Mouse (Mus musculus) kidney, postnatal 36 days (tissue): ENCODE results near the gene Kif3c.
A peak's percentile ranks its signal among the peaks of the same experiment; 100 is the strongest.

Experiments used
- DNase-seq, 2 experiments: peaks; one replicate each; pipeline ENCODE4 v3.0.0; 2021 to 2022; ENCODE audit warnings: mixed read lengths in 2 of 2

The Kif3c gene

DNA sequence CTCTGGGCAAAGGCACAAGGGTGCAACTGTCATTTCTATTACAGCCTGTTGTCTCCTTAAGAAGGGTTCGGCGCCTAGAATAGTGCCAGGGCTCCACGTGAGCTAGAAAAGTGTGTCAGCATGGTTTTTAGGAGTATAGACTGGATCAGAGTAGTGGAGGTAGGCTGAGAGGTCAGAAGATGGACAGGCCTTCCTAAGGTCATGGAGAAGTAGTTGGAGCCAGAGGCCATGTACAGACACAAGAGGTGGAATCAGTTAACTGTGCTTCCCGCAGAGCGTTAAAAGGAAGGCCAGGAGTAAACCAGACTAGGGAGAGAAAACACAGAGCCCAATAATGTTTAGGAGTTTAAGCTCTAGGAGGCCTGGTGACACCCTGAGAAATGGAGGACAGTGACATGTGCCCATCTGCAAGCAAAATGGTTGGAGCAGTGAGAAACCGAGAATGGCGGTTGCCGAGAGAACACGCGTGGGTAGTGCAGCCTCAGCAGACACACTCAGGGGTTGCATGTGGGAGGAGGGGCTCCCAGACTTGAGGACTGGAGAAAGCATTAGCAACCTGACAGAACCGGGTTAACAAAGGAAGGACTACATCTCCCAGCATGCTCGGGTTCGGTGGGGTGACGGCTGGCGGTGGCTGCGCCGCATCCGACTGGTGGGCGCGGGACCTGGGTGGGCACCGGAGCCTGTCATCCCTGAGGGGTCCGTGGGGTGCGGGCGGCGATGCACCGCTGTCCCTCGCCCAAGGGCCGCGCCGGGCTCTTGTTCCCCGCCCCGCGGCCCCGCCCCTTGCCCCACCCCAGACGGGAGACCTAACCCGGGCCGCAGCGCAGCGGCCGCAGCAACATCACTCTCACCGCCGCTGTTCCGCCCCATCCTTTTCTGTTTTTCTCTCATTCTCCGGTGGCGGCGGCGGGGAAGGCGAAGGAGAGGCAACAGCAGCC lies at the start of gene Kif3c:
Gene Kif3c (plus strand): TSS at position 625 of the 941 bp plus-strand sequence.
- peak; percentile 62 to 75 for DNase-seq

DNA sequence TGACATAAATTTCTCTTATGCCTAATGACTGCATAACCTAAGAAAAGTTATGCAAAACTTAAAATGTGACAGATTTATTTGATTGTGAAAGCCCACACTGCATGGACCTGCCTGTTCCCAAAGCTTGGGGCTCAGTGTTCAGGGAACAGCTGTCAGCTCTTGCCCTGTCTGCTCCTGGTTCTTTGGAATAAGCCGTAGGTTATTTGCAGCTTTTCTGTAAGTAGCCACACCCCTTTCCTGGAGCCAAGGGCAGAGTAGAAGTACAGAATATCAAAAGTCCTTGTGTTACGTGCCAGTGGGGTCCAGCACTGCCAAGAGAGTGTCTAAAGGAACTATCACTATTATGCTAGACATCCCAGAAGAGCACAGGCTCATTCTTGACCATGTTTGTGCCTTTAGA lies 48.8 kb upstream of the Kif3c start:
- peak in 1 of 2 experiments; percentile 20 for DNase-seq

DNA sequence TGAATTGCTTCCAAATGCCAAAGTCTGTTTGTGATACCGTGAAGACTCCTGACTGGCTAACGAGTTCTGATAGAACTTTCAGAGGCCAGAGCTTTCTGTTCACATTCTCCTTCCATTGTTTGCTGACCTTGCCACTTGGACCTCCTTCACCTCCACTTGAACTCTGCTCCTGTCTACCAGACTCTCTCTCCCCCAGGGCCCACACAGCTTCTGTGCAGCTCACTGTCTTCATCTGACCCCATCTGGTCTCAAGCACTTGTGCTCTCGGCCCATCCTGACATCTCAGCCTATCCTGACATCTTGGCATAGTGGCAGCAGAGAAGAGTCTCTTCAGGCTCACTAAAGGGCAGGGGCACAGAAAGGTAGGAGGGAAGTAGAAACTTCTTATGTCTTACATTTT lies 48.0 kb upstream of the Kif3c start:
- DNase-seq = no peak

DNA sequence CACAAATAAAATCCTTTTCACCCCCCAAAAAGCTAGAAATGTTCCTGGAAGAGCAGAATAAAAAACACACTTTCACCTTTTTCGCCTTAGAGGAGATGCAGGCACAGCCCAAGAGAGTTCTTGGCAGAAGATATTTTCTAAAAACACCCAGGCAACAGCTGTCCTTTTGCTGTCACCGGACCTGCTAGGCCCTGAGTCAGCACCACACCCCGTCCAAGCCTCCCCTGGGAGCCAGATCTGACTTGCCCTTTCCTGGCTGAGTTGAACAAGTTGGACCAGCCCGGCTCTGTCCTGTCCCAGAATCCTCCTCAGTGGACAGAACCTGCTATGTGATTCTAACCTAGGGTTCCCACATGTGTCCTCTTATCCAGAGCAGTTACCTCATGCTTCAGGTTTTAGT lies 45.6 kb upstream of the Kif3c start:
- DNase-seq = peak in 1 of 2 experiments; percentile 8

DNA sequence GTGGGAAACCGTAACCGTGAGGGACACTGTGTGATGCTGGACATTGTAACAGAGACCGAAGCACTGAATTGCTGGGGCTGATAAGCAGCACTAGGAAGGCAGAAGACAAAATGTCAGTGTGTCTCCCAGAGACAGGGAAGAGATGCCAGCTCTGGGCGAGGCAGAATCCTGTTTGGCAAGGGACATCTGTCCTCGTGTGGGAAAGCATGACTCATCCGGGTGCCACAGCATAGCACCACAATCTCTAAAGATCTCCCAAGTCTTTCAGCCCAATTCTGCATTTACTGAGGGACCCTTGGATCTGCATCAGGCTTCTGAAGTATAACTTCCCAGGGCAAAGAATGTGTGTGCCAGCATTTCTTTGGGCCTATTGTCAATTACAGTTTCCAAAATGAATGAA lies 41.7 kb upstream of the Kif3c start:
- no peak for DNase-seq

DNA sequence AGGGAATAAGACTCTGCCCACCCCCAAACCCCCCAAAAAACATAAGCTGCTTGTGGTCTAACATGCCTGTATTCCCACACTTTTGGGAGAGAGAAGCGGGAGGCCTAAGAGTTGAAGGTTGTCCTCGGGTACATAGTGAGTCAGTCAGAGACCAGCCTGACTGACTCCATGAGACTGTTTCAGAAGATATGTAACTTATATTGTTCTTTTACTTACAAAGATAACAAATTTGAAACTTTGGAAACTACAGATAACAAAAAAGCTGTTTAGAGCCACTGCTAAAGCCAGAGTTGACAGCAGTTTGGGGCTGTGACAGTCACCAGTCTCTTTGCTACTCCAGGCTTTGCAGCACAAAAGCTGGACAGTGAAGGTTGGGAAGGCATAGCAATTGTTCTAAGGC lies 39.7 kb upstream of the Kif3c start:
- no peak for DNase-seq

DNA sequence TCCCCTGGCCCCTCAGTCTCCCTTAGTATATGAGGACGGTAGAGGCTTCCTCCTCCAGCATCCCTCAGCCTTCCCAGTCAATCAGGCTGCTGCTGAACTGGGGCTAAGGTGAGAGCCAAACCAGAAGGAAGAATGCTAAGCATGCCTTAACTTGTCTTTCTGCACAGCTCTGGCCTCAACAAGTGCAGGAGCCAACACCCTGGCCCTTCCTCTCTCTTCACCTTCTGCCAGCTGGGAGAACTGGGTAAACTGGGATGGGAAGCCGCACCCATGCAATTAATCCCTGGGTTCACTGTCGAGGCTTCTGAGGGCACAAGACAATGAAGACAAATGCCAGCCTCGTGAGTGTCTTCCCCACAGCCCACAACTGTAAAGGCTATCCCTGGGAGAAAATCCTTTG lies 35.3 kb upstream of the Kif3c start:
- DNase-seq = no peak

DNA sequence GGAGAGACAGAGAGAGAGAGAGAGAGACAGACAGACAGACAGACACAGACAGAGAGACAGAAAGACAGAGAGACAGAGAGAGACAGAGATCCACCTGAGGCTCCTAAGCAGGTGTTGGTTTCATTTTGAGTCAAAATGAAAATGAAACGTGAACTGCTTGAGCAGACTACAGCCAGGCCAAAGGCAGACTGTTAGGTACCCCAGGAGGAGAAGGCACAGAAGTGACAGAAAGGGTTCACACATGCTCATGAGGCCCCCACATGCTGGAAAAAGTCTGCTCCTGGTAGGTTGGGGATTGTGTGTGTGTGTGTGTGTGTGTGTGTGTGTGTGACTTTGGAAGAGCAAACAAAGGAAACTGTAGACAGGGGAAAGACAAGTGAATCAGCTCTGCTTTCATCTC lies 26.0 kb upstream of the Kif3c start:
- DNase-seq = no peak

DNA sequence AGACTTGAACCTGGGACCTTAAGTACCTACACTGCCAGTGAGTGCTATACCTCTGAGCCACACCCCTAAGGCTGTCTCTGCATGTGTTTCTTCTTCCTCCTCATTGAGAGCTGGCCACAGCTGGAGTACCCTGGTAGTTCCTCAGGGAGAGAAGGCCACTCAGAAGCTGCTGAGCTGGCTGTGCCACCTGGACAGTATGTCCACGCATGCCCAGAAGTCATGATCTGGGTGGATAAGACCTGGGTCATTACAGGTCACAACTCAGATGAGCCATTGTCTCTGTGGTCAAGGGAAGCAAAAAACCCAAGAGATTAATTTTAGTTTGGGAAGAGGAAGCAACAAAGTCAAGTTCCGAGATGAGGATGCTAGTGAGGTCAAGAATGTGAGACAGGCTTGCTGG lies 20.8 kb upstream of the Kif3c start:
- DNase-seq = no peak

DNA sequence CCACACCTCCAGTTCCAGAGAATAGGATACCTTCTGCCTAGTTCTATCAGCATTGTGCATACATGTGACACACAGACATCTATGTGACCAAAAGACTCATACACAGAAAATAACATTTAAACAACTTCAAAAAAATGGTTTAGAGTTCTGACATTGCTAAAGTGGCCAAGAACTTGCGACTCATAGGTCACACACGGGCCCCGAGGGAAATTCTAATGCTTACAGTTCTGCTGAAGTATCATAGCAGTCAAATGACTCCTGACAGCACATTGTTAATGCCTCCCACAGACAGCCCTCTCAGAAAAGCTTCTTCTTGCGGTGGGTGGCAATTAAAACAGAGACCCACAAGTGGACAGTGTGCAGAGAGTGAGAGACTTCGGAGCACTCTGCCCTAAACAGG lies 19.9 kb upstream of the Kif3c start:
- no peak for DNase-seq

DNA sequence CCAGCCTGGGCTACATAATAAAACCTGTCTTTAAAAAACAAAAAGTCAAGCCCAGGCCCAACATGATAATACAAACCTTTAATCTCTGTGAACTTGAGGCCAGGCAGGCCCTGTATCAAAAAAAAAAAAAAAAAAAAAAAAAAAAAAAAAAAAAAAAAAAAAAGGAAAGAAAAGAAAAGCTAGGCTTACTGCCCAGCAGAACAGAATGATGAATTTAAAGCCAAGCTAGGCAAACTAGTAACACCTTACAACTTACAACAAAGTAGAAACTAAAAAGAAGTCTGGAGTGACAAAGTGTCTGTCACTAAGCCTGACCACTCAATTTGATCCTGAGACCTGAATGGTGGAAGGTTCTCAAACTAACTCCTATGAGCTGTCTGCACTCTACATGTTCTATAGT lies 17.2 kb upstream of the Kif3c start:
- DNase-seq = no peak

DNA sequence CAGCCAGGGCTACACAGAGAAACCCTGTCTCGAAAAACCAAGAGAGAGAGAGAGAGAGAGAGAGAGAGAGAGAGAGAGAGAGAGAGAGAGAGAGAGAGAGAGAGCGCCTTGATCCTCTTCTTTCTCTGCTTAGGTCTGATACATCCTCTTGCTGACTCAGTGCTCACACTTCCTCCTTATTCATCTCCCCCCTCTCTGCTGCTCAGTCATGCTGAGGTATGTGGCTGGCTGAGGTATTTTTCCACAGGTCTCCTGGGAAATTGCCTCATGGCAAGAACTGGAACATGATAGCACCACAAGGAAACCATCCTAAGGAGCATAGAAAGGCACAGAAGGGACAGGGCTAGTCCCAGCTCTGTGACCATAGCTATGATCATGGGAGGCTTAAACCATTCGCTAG lies 15.5 kb upstream of the Kif3c start:
- DNase-seq = no peak

DNA sequence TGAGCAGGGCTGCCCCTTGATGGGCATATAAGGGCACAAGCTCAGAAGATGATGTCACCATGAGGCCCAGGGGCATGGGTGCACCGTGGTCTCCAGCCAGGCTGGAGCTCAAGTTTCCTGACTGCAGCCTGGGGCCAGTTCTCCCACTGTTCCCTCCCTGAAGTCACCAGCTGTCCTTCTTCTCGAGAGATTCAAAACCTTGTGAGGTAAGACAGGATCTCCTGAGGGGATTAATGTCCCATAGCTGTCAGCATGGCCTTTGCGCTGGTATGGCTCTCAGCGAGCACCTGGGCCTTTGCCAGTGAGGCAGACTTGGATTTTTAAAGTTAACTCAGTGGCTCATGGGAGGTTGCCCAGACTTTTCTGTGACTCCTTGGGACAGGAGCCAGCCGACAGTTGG lies 14.8 kb upstream of the Kif3c start:
- DNase-seq = peak; percentile 54 to 75

DNA sequence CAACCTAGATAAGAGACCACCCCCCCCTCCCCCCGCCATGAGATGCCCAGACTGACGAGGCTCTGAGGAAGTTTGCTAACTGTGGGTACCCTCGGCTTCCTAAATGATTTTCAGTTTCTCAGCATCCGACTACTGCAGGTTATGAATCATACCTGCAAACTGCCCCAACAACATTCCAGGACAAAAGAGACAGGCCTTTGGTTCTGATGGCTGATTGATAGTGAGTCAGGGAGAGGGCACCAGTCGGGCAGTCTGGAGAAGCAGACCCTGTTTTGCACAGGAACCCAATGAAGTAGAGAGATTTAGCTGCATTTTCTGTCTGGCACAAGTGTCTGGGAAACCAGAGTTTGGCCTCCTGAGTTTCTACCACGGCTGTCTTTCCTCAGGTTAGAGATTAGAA lies 12.7 kb upstream of the Kif3c start:
- DNase-seq = no peak

DNA sequence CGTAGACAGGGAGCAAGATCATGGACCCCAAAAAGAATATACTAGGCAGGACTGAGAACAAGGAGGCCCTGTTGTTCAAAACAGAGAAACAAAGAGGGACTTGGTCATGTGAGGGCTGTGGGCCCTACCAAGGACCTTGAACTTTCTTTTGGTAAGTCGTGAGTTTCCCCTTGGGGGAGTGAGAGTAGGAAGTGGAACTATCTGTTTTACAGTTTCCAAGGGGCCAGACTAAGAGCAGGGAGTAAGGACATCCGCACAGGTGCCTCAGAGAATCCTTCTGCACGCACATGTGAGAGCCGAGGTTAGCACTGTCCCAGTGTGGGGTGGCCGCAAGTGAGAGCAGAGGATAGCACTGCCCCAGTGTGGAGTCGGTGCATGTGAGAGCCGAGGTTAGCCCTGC lies 9.9 kb upstream of the Kif3c start:
- DNase-seq = no peak

DNA sequence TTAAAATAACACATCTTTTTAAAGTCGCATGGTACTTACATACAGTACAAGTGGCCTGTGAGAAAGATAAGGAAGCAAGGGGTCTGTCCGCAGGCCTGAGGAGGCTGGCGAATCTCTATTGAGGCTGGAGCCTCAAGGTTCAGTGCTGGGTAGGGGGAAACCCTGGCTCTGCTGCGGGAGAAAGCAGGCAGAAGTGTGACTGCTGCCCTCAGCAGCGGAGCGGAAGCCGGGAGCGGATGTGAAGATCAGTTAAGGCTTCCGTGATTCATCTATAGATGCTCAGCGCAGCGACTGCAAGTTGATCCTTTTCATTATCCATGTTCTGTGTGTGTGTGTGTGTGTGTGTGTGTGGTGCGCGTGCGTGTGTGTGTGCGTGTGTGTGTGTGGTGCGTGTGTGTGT lies 8.1 kb upstream of the Kif3c start:
- no peak for DNase-seq

DNA sequence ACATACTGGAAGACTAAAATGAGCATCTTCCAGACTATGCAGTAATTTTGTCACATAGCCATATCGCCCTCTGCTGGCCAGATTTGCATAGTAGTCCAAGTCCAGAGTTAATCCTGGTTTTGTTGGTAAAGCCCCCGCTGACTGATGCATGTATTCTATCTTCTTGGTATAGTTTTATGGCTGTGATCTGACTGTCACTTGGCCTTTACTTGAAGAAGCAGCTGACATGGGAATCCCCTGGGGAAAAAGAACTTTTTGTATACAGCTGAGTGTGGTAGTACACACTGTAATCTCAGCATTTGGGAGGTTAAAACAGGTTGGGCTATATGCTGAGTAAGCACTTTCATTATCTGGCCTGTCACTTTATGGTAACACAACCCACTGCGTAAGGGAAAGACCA lies 5.6 kb upstream of the Kif3c start:
- DNase-seq = peak; percentile 82 to 94

DNA sequence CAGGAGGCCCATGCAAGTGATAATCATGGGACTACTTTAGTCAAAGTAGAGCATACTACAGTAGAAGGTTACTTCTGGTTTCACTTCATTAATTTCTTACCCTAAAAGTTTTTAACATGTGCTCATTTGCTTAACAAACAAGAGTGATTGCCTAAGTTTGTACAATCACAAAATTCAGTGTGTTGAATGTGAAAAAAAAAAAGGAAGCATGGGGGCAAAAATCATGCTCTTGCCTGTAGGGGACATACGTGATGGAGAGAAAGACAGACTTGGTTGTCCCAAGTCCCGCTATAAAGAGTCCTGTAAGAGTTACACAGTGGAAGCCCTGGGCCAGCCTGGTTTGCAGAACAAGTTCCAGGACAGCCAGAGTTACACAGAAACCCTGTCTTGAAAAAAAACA lies 4.9 kb upstream of the Kif3c start:
- DNase-seq = no peak

DNA sequence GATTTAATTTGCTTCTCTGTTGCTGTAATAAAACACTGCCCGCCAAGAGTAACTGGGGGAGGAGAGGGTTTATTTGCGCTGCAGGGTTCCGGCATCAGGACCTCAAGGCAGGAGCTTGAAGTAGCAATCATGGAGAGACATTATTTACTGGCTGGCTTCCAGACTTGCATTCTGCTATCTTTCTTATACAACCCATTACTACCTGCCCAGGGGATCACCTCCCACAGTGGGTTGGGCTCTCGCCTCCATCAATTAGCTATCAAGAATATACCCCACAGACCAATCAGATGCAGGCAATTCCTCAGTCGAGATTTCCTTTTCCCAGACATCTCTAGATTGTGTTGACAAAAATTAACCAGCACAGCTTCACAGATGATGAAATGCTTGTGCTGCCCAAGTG lies 856 bp upstream of the Kif3c start:
- no peak for DNase-seq

DNA sequence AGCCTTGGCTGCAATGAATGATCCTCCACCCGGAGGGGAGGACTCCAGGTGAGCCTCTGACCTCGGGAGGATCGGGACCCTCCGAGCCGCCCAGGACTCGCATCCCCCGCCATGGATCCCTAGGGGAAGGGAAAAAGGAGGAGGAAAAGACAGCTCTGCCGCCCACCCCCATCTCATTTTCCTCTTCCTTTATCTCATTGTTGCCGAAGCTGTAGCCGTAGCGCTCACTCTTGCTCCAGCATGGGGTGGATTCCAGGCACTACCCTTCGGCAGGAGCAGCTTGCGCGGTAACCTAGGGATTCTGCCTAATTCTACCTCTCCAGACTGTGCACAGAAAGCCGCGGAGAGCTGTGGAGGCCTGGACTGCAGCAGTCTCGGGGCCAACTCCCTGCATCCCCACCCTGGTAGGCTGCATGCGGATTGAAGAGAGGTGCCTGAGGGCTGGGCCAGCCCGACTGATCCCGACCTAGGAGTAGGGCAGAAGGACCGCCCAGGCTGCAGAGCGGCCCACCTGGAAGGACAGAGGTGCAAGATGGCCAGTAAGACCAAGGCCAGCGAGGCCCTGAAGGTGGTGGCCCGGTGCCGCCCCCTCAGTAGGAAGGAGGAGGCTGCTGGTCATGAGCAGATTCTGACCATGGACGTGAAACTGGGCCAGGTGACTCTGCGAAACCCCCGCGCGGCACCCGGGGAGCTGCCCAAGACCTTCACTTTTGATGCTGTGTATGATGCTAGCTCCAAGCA lies 687 bp downstream of the Kif3c start:
- peak in 1 of 2 experiments; percentile 23 for DNase-seq

DNA sequence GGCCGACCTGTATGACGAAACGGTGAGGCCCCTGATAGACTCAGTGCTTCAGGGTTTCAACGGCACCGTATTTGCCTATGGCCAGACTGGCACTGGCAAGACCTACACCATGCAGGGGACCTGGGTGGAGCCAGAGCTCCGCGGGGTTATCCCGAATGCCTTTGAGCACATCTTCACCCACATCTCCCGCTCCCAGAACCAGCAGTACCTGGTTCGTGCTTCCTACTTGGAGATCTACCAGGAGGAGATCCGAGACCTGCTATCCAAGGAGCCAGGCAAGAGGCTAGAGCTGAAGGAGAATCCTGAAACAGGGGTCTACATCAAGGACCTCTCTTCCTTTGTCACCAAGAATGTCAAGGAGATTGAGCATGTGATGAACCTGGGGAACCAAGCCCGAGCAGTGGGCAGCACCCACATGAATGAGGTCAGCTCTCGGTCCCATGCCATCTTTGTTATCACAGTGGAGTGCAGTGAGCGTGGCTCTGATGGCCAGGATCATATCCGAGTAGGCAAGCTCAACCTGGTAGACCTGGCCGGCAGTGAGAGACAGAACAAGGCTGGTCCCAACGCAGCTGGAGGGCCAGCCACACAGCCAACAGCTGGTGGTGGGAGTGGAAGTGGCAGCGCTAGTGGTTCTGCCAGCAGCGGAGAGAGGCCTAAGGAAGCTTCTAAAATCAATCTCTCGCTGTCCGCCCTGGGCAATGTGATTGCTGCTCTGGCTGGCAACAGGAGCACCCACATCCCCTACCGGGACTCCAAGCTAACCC lies 1.4 kb downstream of the Kif3c start:
- no peak for DNase-seq

DNA sequence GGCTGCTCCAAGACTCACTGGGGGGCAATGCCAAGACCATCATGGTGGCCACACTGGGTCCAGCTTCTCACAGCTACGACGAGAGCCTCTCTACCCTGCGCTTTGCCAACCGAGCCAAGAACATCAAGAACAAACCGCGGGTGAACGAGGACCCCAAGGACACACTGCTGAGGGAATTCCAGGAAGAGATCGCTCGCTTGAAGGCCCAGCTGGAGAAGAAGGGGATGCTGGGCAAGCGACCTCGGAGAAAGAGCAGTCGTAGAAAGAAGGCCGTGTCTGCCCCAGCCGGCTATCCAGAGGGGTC lies 2.0 kb downstream of the Kif3c start:
- no peak for DNase-seq

DNA sequence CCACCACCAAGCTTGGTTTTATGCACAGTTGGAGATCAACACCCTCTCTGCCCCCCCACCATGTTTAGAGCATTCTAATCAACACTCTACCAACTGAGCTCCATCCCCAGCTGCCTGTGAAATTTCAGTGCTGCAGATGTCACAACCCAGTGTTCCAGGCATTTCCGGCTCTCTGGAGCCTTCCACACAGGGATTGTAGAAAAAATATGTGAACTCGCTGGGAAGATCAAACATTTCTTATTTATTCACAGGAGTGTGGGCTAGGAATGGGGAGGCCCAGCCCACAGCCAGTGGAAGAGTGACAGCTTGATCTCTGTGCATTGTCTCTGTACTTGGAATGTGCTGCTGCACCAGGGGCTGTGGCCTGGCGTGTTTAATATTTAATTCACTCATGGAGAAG lies 3.8 kb downstream of the Kif3c start:
- peak in 1 of 2 experiments; percentile 33 for DNase-seq
